ENCODE assay signal across 17 mouse cellular contexts in the genomic region with DNA sequence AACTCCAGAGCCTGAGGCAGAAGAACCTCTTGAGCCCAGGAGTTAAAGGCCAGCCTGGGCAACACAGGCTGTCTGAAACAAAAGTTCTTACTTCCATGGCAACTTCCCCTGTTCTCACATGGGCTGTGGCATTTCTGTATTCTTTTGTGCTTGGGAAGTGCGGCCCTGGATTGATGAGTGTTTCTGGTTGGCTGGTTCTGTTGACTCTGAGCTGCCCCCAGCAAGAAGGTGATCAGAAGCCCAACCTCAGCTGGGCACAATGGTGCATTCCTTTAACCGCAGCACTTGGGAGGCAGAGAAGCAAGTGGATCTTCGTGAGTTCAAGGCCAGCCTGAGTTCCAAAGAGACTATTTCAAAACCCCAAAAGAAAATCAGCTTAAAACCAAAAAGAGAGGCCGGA. TPM values are rescaled to one million over a fixed set of nuclear protein-coding genes. Genes with fewer than 3 reads are reported as not detected.
DNase-seq lines count a peak whose midpoint lies in the region; ATAC-seq and TF ChIP-seq lines count a peak whose summit lies in the region.
"Had no signal": no experiment of that assay in that cellular context is flagged by ENCODE, and none has a peak within 500 bp of the region (broad histone marks: within the 10 kb centered on the region; RNA-seq: fewer than 3 reads in every experiment).

No protein-coding gene starts in this region.

- TF ChIP-seq CTCF in hindbrain, postnatal 0 days (IDR thresholded peaks at IDR 0.05; ENCODE audit: low read depth): no peak

- no peak overlapping the region for H3K4me2 ChIP-seq in hindbrain, embryonic 15.5 days
- H3K4me2 ChIP-seq in hindbrain, postnatal 0 days (ENCODE audit: low read depth, low read length): no peak overlapping the region
- H3K4me2 ChIP-seq in neural tube, embryonic 11.5 days (ENCODE audit: low read depth): no peak overlapping the region
- no peak overlapping the region for H3K4me2 ChIP-seq in midbrain, embryonic 11.5 days
- H3K4me2 ChIP-seq: embryonic facial prominence, embryonic 12.5 days; limb, embryonic 13.5 days had no signal

- no peaks in the 10 kb centered on the region for H3K27me3 ChIP-seq in hindbrain, embryonic 15.5 days
- H3K27me3 ChIP-seq in hindbrain, postnatal 0 days (ENCODE audit: insufficient read depth, low read length): no peaks in the 10 kb centered on the region
- no peaks in the 10 kb centered on the region for H3K27me3 ChIP-seq in neural tube, embryonic 11.5 days (ENCODE audit: control insufficient read depth, insufficient read depth, low read length)
- H3K27me3 ChIP-seq in midbrain, embryonic 11.5 days (ENCODE audit: control insufficient read depth, insufficient read depth, low read length): no peaks in the 10 kb centered on the region
- H3K27me3 ChIP-seq: embryonic facial prominence, embryonic 12.5 days; limb, embryonic 13.5 days had no signal

- H3K36me3 ChIP-seq in hindbrain, embryonic 15.5 days: no peaks in the 10 kb centered on the region
- H3K36me3 ChIP-seq in hindbrain, postnatal 0 days (ENCODE audit: insufficient read depth, low read length): no peaks in the 10 kb centered on the region
- no peaks in the 10 kb centered on the region for H3K36me3 ChIP-seq in neural tube, embryonic 11.5 days (ENCODE audit: control insufficient read depth, insufficient read depth, low read length)
- H3K36me3 ChIP-seq in midbrain, embryonic 11.5 days (ENCODE audit: control insufficient read depth, insufficient read depth, low read length): no peaks in the 10 kb centered on the region
- H3K36me3 ChIP-seq: embryonic facial prominence, embryonic 12.5 days; limb, embryonic 13.5 days had no signal

- no peak for ATAC-seq in hindbrain, embryonic 15.5 days (ENCODE audit: low FRiP score, low read depth)
- no peak for ATAC-seq in hindbrain, postnatal 0 days
- no peak for ATAC-seq in neural tube, embryonic 11.5 days (ENCODE audit: insufficient read depth, low FRiP score, low TSS enrichment)
- ATAC-seq in midbrain, embryonic 11.5 days (ENCODE audit: low FRiP score): no peak
- ATAC-seq in erythroid progenitor cell, adult 5-6 weeks (replicated peaks; ENCODE audit: low FRiP score, poor library complexity, severe bottlenecking): no peak
- ATAC-seq: forebrain, embryonic 16.5 days had no signal

- no peak overlapping the region for H3K4me3 ChIP-seq in hindbrain, embryonic 15.5 days
- no peak overlapping the region for H3K4me3 ChIP-seq in hindbrain, postnatal 0 days (ENCODE audit: low read length)
- H3K4me3 ChIP-seq in neural tube, embryonic 11.5 days (ENCODE audit: low read depth, low read length): no peak overlapping the region
- H3K4me3 ChIP-seq in midbrain, embryonic 11.5 days (ENCODE audit: low read depth, low read length): no peak overlapping the region
- H3K4me3 ChIP-seq: embryonic facial prominence, embryonic 12.5 days; limb, embryonic 13.5 days had no signal

- DNase-seq in hindbrain, postnatal 0 days (ENCODE audit: low spot score): no peak
- peak; percentile 30 for DNase-seq in neural tube, embryonic 11.5 days (ENCODE audit: low spot score)
- DNase-seq in neural tube, embryonic 10.5 days (ENCODE audit: extremely low spot score, low spot score): no peak
- peak; percentile 25 for DNase-seq in embryo, embryonic 9.5 days (ENCODE audit: extremely low spot score)
- no peak for DNase-seq in midbrain, embryonic 11.5 days (ENCODE audit: low spot score, missing footprints)
- DNase-seq: adrenal gland, adult 8-10 months; cerebellum, adult 9-11 months; gastrocnemius, postnatal 14 days; kidney, postnatal 10 days; right cerebral cortex, postnatal 14 days; thymus, adult 2 months had no signal

- H3K9ac ChIP-seq in hindbrain, embryonic 15.5 days: no peak overlapping the region
- H3K9ac ChIP-seq in hindbrain, postnatal 0 days (replicated peaks; ENCODE audit: low read length): no peak overlapping the region
- no peak overlapping the region for H3K9ac ChIP-seq in neural tube, embryonic 11.5 days (ENCODE audit: low read length)
- H3K9ac ChIP-seq in midbrain, embryonic 11.5 days (ENCODE audit: low read length): no peak overlapping the region
- H3K9ac ChIP-seq: embryonic facial prominence, embryonic 12.5 days; limb, embryonic 13.5 days had no signal

- H3K9me3 ChIP-seq in hindbrain, embryonic 15.5 days: no peaks in the 10 kb centered on the region
- H3K9me3 ChIP-seq in hindbrain, postnatal 0 days (ENCODE audit: low read length): no peaks in the 10 kb centered on the region
- no peaks in the 10 kb centered on the region for H3K9me3 ChIP-seq in neural tube, embryonic 11.5 days (ENCODE audit: control insufficient read depth, low read length)
- no peaks in the 10 kb centered on the region for H3K9me3 ChIP-seq in midbrain, embryonic 11.5 days (ENCODE audit: control insufficient read depth, low read length)
- H3K9me3 ChIP-seq: embryonic facial prominence, embryonic 12.5 days; limb, embryonic 13.5 days had no signal

- 0 out of 2 replicates have a peak overlapping the region, but pooled peaks have one; percentile 8 for H3K27ac ChIP-seq in hindbrain, embryonic 15.5 days (replicated peaks)
- no peak overlapping the region for H3K27ac ChIP-seq in hindbrain, postnatal 0 days
- H3K27ac ChIP-seq in neural tube, embryonic 11.5 days (ENCODE audit: low read depth, low read length): no peak overlapping the region
- H3K27ac ChIP-seq in midbrain, embryonic 11.5 days (ENCODE audit: low read depth, low read length): no peak overlapping the region
- H3K27ac ChIP-seq: embryonic facial prominence, embryonic 12.5 days; limb, embryonic 13.5 days had no signal

- H3K4me1 ChIP-seq in hindbrain, embryonic 15.5 days (replicated peaks): no peaks in the 10 kb centered on the region
- no peaks in the 10 kb centered on the region for H3K4me1 ChIP-seq in hindbrain, postnatal 0 days (ENCODE audit: insufficient read depth, low read length)
- H3K4me1 ChIP-seq in neural tube, embryonic 11.5 days (ENCODE audit: control insufficient read depth, insufficient read depth, low read length): no peaks in the 10 kb centered on the region
- H3K4me1 ChIP-seq in midbrain, embryonic 11.5 days (ENCODE audit: control insufficient read depth, insufficient read depth, low read length): no peaks in the 10 kb centered on the region
- H3K4me1 ChIP-seq: embryonic facial prominence, embryonic 12.5 days had no signal

- 58% methylated on average over 4 of the region's 4 CpGs for WGBS in hindbrain, embryonic 15.5 days
- 53% methylated on average over 4 of the region's 4 CpGs for WGBS in hindbrain, postnatal 0 days
- 74% methylated on average over 4 of the region's 4 CpGs for WGBS in neural tube, embryonic 11.5 days
- WGBS in midbrain, embryonic 11.5 days: 67% methylated on average over 4 of the region's 4 CpGs

RNA-seq across cellular contexts. Expression of a gene that starts 34.3 kb away (rescaled TPM):
- 3.9 and 6.5 TPM in 2 replicates for polyA plus RNA-seq in hindbrain, embryonic 15.5 days (2015; fragmentation: Nextera tagmentation; extraction: Ambion mirVana)
- total RNA-seq in hindbrain, postnatal 0 days (2014; rRNA removed): 5.6 and 6.7 TPM in 2 replicates
- polyA plus RNA-seq in hindbrain, postnatal 0 days (2015; fragmentation: Nextera tagmentation; extraction: Ambion mirVana): 6.6 and 6.7 TPM in 2 replicates
- 5.6 and 5.7 TPM in 2 replicates for polyA plus RNA-seq in neural tube, embryonic 11.5 days (2014; fragmentation: Nextera tagmentation; extraction: Ambion mirVana)
- polyA plus RNA-seq in midbrain, embryonic 11.5 days (2014; fragmentation: Nextera tagmentation; extraction: Ambion mirVana): 5.7 and 6.4 TPM in 2 replicates
- 1.8 TPM in 1 of 2 replicates, not detected in the other for total RNA-seq in erythroid progenitor cell, adult 5-6 weeks (2015; ENCODE audit: low replicate concordance)
- 0.08 and 0.64 TPM in 2 replicates for total RNA-seq in erythroid progenitor cell, adult 5-6 weeks (2017; ENCODE audit: low replicate concordance)
- total RNA-seq: megakaryocyte-erythroid progenitor cell, adult 5-6 weeks had no signal

RNA-seq across cellular contexts. Expression of a gene that starts 45.4 kb away (rescaled TPM):
- 6.3 and 6.5 TPM in 2 replicates for polyA plus RNA-seq in hindbrain, embryonic 15.5 days (2015; fragmentation: Nextera tagmentation; extraction: Ambion mirVana)
- 6.6 and 7.1 TPM in 2 replicates for total RNA-seq in hindbrain, postnatal 0 days (2014; rRNA removed)
- 4.0 and 4.6 TPM in 2 replicates for polyA plus RNA-seq in hindbrain, postnatal 0 days (2015; fragmentation: Nextera tagmentation; extraction: Ambion mirVana)
- 7.8 and 9.0 TPM in 2 replicates for polyA plus RNA-seq in neural tube, embryonic 11.5 days (2014; fragmentation: Nextera tagmentation; extraction: Ambion mirVana)
- 6.8 and 7.0 TPM in 2 replicates for polyA plus RNA-seq in midbrain, embryonic 11.5 days (2014; fragmentation: Nextera tagmentation; extraction: Ambion mirVana)
- total RNA-seq in erythroid progenitor cell, adult 5-6 weeks (2015; ENCODE audit: low replicate concordance): 2.1 TPM in 1 of 2 replicates, not detected in the other
- 0.15 and 0.77 TPM in 2 replicates for total RNA-seq in erythroid progenitor cell, adult 5-6 weeks (2017; ENCODE audit: low replicate concordance)

Comparison
In these comparisons a context has a peak if more than half of its experiments do, and no peak if none do; other contexts are left out.
1. DNase-seq: peak in neural tube, embryonic 11.5 days (single experiment) and embryo, embryonic 9.5 days (single experiment); none in hindbrain, postnatal 0 days (single experiment), neural tube, embryonic 10.5 days (single experiment) and midbrain, embryonic 11.5 days (single experiment).